Mouse (Mus musculus) heart, adult 2 months (tissue): ENCODE measurements around the gene Gpr4. TPM values are rescaled to one million over a fixed set of nuclear protein-coding genes. Genes with fewer than 3 reads are reported as not detected.
A peak's percentile ranks its signal among the peaks of the same experiment; 100 is the strongest.

Experiments used
- DNase-seq, 2 experiments: peaks; one replicate each; pipeline ENCODE4 v3.0.0; 2021
- H3K27ac ChIP-seq: fragments of 200-600 bp; 2 replicates; pipeline ENCODE4 v1.8.1; 2022
- H3K27me3 ChIP-seq: fragments of 200-500 bp; 2 replicates; pipeline ENCODE4 v1.6.1; 2012; ENCODE audit warnings: mild to moderate bottlenecking, low read length, inconsistent platforms, mixed read lengths; ENCODE audit not compliant: control insufficient read depth, insufficient read depth
- H3K36me3 ChIP-seq: fragments of 200-500 bp; 2 replicates; pipeline ENCODE4 v1.6.1; 2012; ENCODE audit warnings: low read length, inconsistent platforms; ENCODE audit not compliant: control insufficient read depth, insufficient read depth
- H3K4me1 ChIP-seq: fragments of 200-500 bp; 2 replicates; pipeline ENCODE4 v1.6.1; 2011; ENCODE audit warnings: low read length; ENCODE audit not compliant: control insufficient read depth, insufficient read depth
- H3K4me3 ChIP-seq: fragments of 200-600 bp; 2 replicates; pipeline ENCODE4 v1.8.1; 2022
- H3K79me2 ChIP-seq: fragments of 200-500 bp; replicated peaks from 2 replicates; pipeline ENCODE4 v1.6.1; 2012; ENCODE audit warnings: mild to moderate bottlenecking, inconsistent platforms, low read length, moderate library complexity, mixed read lengths; ENCODE audit not compliant: control insufficient read depth, insufficient read depth
- H3K9ac ChIP-seq: fragments of 200-500 bp; 2 replicates; pipeline ENCODE4 v1.6.1; 2012; ENCODE audit warnings: low read depth, mild to moderate bottlenecking, control low read depth, inconsistent platforms, low read length, mixed read lengths
- CTCF ChIP-seq: fragments of 200-600 bp; IDR thresholded peaks from 2 replicates; pipeline ENCODE4 v1.8.1; 2022; ENCODE audit warnings: antibody characterized with exemption, mild to moderate bottlenecking, moderate library complexity
- EP300 ChIP-seq: fragments of 200-500 bp; IDR thresholded peaks from 2 replicates; pipeline ENCODE4 v1.6.1; 2011; ENCODE audit warnings: low read depth, low read length, control low read depth; ENCODE audit not compliant: insufficient read depth
- POLR2A ChIP-seq: fragments of 200-500 bp; IDR thresholded peaks from 2 replicates; pipeline ENCODE4 v1.6.1; 2011; ENCODE audit warnings: mild to moderate bottlenecking, low read depth, low read length, control low read depth; ENCODE audit not compliant: insufficient read depth
- WGBS: fragments of 180-500 bp; shearing (Covaris S2); methylation state at CpG from one replicate; pipeline ENCODE4 v1.1.7; 2018; 5-methylcytosine and 5-hydroxymethylcytosine counted together
- intact Hi-C: fragments of 180-260 bp; cut with DNase I; formaldehyde crosslinking; loops from one replicate; pipeline ENCODE4 v1.15.1; 2025
- polyA plus RNA-seq: library from polyadenylated mRNA; depleted of rRNA; stranded (reverse); fragments of >200 nt; gene quantifications from 2 replicates; pipeline ENCODE4 v1.2.3, GENCODE M21; 2012
- total RNA-seq, 2 experiments: library from RNA; stranded (reverse); gene quantifications; 2 replicates each; pipeline ENCODE4 v1.2.3; 2021

Gene Gpr4
- total and polyA plus RNA-seq, 3 experiments, result 6.8 to 17.1 (median 7.2) TPM

GRCm38 (mm10) chr7:19239423-19239822 lies 27.1 kb downstream of the Gpr4 start:
- Histone ChIP-seq H3K4me1 (peaks cover 10% of the 10 kb centered on the region), H3K4me3 (no peak overlapping the region), H3K27ac (peak overlapping the region; percentile 91), H3K79me2 (peaks cover 6% of the 10 kb centered on the region; the same call in 1 of the 2 replicates), H3K36me3 (no peaks in the 10 kb centered on the region), H3K27me3 (no peaks in the 10 kb centered on the region), H3K9ac (no peak overlapping the region)
- peak; percentile 86 to 91 for DNase-seq
- WGBS, result 0% methylated on average over 1 of the region's 1 CpGs
- intact Hi-C loops, result loop anchor here (2.0 kb wide), 1 partner anchor 41 kb away; the partner anchor contains the start of gene Ppm1n
- no peak; the same call in 1 of the 2 replicates for TF ChIP-seq CTCF
- TF ChIP-seq EP300, result peak; percentile 93
- TF ChIP-seq POLR2A, result no peak

DNA sequence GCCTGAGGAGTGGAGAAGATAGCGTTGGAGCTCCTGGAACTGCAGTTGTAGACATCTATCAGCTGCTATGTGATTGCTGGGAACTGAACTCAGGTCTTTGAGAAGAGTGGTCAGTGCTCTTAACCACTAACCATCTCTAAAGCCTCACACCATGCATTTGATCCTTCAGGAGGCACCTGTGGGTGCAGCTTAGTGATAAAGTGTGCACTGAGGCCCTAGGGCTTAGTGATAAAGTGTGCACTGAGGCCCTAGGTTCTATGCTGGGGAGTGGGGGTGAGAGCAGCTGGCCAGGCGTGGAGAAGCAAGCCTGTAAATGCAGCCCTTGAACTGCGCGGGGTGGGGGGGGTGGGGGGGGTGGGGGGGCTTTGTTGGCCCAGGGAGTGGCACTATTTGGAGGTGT lies 27.6 kb downstream of the Gpr4 start:
- no peaks in the 10 kb centered on the region for H3K36me3 ChIP-seq
- H3K27ac ChIP-seq, result peak overlapping the region; percentile 4; the same call in 1 of the 2 replicates
- no peak overlapping the region for H3K9ac ChIP-seq
- no peak for DNase-seq
- WGBS, result 63% methylated on average over 4 of the region's 4 CpGs
- H3K79me2 ChIP-seq, result peaks cover 3% of the 10 kb centered on the region; the same call in 1 of the 2 replicates
- peaks cover 8% of the 10 kb centered on the region for H3K4me1 ChIP-seq
- H3K27me3 ChIP-seq, result no peaks in the 10 kb centered on the region
- H3K4me3 ChIP-seq, result no peak overlapping the region
- TF ChIP-seq EP300 (no peak), CTCF (no peak), POLR2A (no peak)
- intact Hi-C loops, result loop anchor here (2.0 kb wide), 1 partner anchor 41 kb away; the partner anchor contains the start of gene Ppm1n

DNA sequence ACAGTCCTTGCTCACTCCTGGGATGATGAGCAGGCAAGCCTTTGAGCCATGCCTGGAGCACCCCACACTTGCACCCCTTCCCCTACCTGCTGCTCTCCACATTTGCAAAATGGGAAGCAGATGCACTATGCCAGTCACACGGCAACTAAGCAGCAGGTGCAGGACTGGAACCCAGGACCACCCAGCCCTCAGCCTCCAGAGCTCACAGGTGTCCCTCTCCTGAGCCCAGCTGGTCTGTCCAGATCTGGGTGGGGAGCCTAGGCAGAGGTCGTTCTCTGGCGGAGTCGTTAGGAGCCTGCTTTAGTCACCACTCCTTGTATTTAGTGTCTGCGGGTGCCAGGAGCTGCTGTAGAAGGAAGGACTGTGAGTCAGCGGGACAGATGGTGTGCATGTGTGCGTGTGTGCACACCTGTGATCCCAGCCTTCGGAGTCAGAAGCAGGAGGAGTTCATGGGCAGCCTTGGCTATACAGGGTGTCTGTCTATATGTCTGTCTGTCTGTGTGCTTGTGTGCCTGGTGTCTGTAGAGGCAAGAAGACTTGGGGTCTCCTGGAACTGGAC lies 28.6 kb downstream of the Gpr4 start:
- no peak for DNase-seq
- Histone ChIP-seq H3K4me3 (no peak overlapping the region), H3K9ac (no peak overlapping the region), H3K4me1 (peaks cover 7% of the 10 kb centered on the region), H3K36me3 (no peaks in the 10 kb centered on the region), H3K79me2 (peaks cover 3% of the 10 kb centered on the region; the same call in 1 of the 2 replicates), H3K27ac (no peak overlapping the region), H3K27me3 (no peaks in the 10 kb centered on the region)
- TF ChIP-seq POLR2A, result no peak
- TF ChIP-seq CTCF, result no peak
- TF ChIP-seq EP300, result no peak
- intact Hi-C loops, result no loop called here
- WGBS, result 81% methylated on average over 8 of the region's 8 CpGs

DNA sequence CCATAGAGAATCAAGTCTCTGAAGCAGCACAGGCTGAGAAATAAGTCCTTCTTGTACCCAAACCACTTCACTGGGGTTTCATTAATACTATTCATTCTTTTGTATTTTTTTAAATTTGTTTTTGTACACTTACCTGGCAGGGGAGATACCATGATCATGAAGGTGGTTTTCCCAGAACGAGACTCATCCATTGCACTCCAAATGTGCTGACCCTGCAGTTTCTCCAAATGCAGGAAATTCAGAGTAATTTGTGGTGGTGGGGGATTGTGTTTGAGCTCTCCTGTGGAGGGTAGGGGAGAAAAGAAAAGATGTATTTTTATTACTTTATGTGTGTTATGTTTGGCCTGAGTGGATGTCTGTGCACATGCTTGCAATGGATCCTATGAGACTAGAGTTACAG lies 29.7 kb downstream of the Gpr4 start:
- Histone ChIP-seq H3K27ac (no peak overlapping the region), H3K9ac (no peak overlapping the region), H3K4me1 (peaks cover 3% of the 10 kb centered on the region), H3K36me3 (no peaks in the 10 kb centered on the region), H3K79me2 (peaks cover 3% of the 10 kb centered on the region; the same call in 1 of the 2 replicates), H3K27me3 (no peaks in the 10 kb centered on the region), H3K4me3 (no peak overlapping the region)
- no peak for DNase-seq
- 85% methylated on average over 1 of the region's 1 CpGs for WGBS
- intact Hi-C loops, result no loop called here
- TF ChIP-seq POLR2A (no peak), EP300 (no peak), CTCF (no peak)

DNA sequence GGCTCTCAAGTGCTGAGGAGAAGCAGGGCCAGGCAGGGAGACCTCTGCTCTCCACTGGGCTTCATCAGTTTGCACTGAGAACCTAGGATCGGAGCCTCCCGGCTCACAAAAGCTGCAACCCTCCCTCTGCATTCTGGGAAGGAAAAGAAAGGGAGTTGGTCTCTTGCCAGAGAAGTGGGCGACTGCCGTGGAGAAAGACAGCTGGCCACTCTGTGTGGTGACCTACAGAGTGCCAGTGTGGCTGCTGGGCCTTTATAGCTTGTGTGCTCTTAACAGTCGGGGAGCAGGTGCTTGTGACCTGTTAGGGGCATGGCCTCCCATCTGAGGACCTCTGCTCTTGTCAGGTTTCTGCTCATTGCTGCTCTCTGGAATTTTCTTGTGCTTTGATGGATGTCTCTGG lies 31.5 kb downstream of the Gpr4 start:
- WGBS, result 35% methylated on average over 5 of the region's 5 CpGs
- Histone ChIP-seq H3K9ac (no peak overlapping the region), H3K79me2 (0 out of 2 replicates have a peak, but pooled peaks cover 1% of the 10 kb centered on the region), H3K27ac (no peak overlapping the region), H3K4me1 (peaks cover 2% of the 10 kb centered on the region; the same call in 1 of the 2 replicates), H3K4me3 (no peak overlapping the region), H3K36me3 (no peaks in the 10 kb centered on the region), H3K27me3 (no peaks in the 10 kb centered on the region)
- TF ChIP-seq EP300 (no peak), POLR2A (no peak), CTCF (no peak)
- DNase-seq, result no peak
- intact Hi-C loops, result no loop called here

DNA sequence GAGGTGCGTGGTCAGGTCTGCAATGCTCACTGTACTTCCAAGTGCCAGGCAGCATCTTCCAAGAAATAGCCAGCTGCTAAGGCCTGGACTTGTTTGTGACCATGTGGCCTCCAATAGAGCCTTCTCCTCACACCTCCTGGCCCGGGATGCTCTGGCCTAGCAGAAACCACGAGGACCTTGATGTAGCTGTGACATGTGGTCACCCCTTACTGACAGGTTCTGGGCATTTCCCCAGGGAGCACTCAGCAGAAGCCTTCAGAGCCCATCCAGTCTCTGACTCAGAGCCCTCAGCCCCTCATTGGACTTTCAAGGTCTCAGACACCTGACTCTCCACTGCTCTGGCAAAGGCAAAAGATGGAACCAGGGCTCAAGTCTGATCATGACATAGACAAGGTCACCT lies 32.7 kb downstream of the Gpr4 start:
- Histone ChIP-seq H3K9ac (no peak overlapping the region), H3K27ac (no peak overlapping the region), H3K79me2 (0 out of 2 replicates have a peak, but pooled peaks cover 1% of the 10 kb centered on the region), H3K4me3 (no peak overlapping the region), H3K4me1 (no peaks in the 10 kb centered on the region), H3K36me3 (no peaks in the 10 kb centered on the region), H3K27me3 (no peaks in the 10 kb centered on the region)
- 71% methylated on average over 3 of the region's 3 CpGs for WGBS
- intact Hi-C loops, result no loop called here
- DNase-seq, result peak in 1 of 2 experiments; percentile 22
- TF ChIP-seq CTCF (no peak), EP300 (no peak), POLR2A (no peak)
